Mouse (Mus musculus) spleen, adult 2 months (tissue): ENCODE data around the gene Nxn.

Experiments used
- CTCF ChIP-seq: fragments of 200-500 bp; IDR thresholded peaks from 2 replicates; pipeline ENCODE4 v1.5.1; 2011; ENCODE audit warnings: mild to moderate bottlenecking, inconsistent platforms; ENCODE audit not compliant: insufficient read depth, insufficient read length, insufficient replicate concordance; ENCODE audit errors: extremely low read depth
- POLR2A ChIP-seq: fragments of 200-500 bp; IDR thresholded peaks from 2 replicates; pipeline ENCODE4 v1.6.1; 2011; ENCODE audit warnings: low read depth, low read length, inconsistent platforms

DNA sequence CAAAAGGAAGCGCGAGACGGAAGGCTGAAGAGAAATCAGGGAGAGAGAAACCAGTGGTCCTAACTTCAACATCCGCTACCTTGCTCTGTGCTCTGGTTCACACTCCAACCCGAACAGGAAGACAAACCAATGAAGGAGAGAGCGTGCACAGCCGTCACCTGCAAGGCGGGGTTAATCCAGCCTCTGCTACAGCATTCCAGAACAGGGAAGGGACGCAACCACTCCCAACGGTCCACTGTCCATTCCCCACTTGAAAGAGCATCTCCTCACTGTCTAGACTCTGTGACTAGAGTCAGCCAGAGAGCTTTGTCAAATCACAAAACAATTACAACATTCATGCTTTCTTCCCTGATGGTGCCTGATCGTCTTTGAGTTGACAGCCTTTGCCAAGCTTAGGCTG, 5.9 kb downstream of the Nxn start:
- no peak for TF ChIP-seq CTCF
- no peak for TF ChIP-seq POLR2A
